ENCODE assay signal across 19 mouse cellular contexts in the genomic region with DNA sequence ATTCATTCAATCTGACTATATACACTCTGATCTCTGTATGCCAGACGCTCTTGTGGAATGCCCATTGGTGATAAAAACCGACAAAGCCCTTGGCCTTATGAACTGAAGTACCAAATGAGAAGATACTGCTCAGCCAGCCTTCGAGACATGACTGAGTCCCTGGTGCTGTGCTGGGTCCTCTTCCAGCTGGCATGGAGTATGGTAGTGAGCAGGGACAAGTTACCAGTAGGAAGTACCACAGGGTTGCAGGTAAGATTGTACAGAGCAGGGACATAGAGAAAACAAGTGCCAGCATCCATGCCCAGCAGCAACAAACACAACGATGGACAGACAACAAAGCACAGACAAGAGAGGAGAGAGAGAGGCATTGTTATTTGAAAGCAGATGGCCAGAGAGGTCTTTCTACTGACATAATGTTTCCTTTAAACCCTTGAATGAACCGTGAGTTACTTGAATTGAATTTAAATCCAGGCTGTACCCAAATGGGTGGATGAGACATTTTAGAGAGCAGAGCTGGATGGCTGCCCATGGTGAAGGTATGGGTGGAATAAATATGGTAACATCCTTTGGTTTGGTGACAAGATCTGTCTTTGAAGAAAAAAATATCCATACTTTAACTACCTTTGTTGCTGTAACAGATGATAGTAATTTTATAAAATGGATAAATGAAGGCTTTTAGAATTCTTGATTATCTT.
"Had no signal": no experiment of that assay in that cellular context is flagged by ENCODE, and none has a peak within 500 bp of the region (broad histone marks: within the 10 kb centered on the region; RNA-seq: fewer than 3 reads in every experiment).

No protein-coding gene starts in this region.

- ATAC-seq: midbrain, embryonic 16.5 days had no signal

- H3K36me3 ChIP-seq: kidney, embryonic 15.5 days; liver, embryonic 13.5 days; midbrain, embryonic 12.5 days; neural tube, embryonic 13.5 days had no signal

- DNase-seq: kidney, postnatal 10 days; kidney, postnatal 36 days; layer of hippocampus, postnatal 36 days; liver, embryonic 13.5 days; lung, adult 2 months; lung, postnatal 14 days; lung, postnatal 4 days; retina, postnatal 1 day; right cerebral cortex, postnatal 4 days; thymus, adult 2 months; thymus, postnatal 14 days; thymus, postnatal 4 days had no signal

- H3K27ac ChIP-seq: kidney, embryonic 15.5 days; left cerebral cortex, adult 2 months; liver, embryonic 13.5 days; midbrain, embryonic 12.5 days; neural tube, embryonic 13.5 days; stomach, postnatal 0 days had no signal

- H3K27me3 ChIP-seq: kidney, embryonic 15.5 days; liver, embryonic 13.5 days; neural tube, embryonic 13.5 days had no signal

- H3K4me1 ChIP-seq: liver, embryonic 13.5 days; midbrain, embryonic 12.5 days; neural tube, embryonic 13.5 days had no signal

- H3K4me3 ChIP-seq: kidney, embryonic 15.5 days; left cerebral cortex, adult 2 months; liver, embryonic 13.5 days; midbrain, embryonic 12.5 days; myocyte; neural tube, embryonic 13.5 days had no signal

- H3K9me3 ChIP-seq: kidney, embryonic 15.5 days; liver, embryonic 13.5 days; midbrain, embryonic 12.5 days had no signal

- H3K9ac ChIP-seq: kidney, embryonic 15.5 days; liver, embryonic 13.5 days; midbrain, embryonic 12.5 days; neural tube, embryonic 13.5 days had no signal

- H3K4me2 ChIP-seq: kidney, embryonic 15.5 days; liver, embryonic 13.5 days; midbrain, embryonic 12.5 days; neural tube, embryonic 13.5 days had no signal
